Mouse (Mus musculus): ENCODE results near the gene Llgl1. TPM values are rescaled to one million over a fixed set of nuclear protein-coding genes. Genes with fewer than 3 reads are reported as not detected.

Gene Llgl1
- total and polyA plus RNA-seq, 2 experiments from 2014 or later, result 25.8 to 46.8 TPM

DNA sequence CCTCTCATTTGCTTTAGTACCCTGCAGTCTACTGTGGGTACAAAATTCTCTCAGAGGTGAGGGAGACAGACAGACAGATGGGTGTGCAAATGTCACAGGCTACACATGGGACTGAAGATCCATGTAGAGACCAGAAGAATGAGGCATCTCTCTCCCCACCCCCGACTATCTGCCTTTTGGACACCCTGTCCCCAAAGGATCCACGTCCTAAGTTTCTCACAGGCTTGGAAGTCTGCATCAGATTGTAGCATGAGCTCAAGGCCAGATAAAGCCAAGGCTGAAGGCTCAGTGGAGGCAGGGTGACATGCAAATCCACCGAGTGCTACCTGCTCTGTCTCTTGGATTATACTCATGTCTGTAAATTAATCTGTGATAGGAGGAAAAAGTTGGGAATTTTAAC is 37.0 kb downstream of the Llgl1 start:
- no peaks in the 10 kb centered on the region for H3K27me3 ChIP-seq (ENCODE audit: insufficient read depth, low read length)
- H3K4me3 ChIP-seq (ENCODE audit: low read depth, low read length), result no peak overlapping the region
- no peak for TF ChIP-seq CTCF (IDR thresholded peaks at IDR 0.05)
- H3K4me1 ChIP-seq (ENCODE audit: insufficient read depth, low read length), result no peaks in the 10 kb centered on the region
- no peak overlapping the region for H3K4me2 ChIP-seq (ENCODE audit: low read depth, low read length, poor library complexity, severe bottlenecking)
- H3K36me3 ChIP-seq (ENCODE audit: insufficient read depth, low read length), result peaks cover 16% of the 10 kb centered on the region
- no peaks in the 10 kb centered on the region for H3K9me3 ChIP-seq (ENCODE audit: low read length)
- H3K27ac ChIP-seq (ENCODE audit: low read depth, low read length), result no peak overlapping the region
- no peak overlapping the region for H3K9ac ChIP-seq (replicated peaks; ENCODE audit: low read length, poor library complexity, severe bottlenecking)
- ATAC-seq (ENCODE audit: low FRiP score) (no peak), DNase-seq (ENCODE audit: low spot score) (no peak)
- 95% methylated on average over 3 of the region's 3 CpGs for WGBS

DNA sequence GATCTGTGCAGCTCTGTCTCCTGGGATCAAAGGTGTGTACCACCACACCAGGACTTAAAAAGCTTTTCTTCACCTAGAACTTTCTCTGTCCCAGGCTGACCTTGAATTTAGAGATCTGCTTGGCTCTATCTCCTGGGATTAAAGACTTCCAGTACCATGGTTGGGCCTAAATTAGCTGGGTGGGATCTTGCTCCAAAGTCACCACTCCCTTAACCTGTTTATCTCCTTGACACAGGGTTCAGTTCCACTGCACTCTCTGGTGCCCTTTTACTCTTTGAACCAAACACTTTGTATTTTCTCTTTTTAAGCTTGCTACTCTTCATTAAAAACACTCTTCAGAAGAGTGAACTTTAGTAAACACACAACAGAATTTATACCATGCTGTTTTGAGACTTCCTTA is 37.9 kb downstream of the Llgl1 start:
- Histone ChIP-seq H3K27ac (ENCODE audit: low read depth, low read length) (no peak overlapping the region), H3K4me2 (ENCODE audit: low read depth, low read length, poor library complexity, severe bottlenecking) (no peak overlapping the region), H3K9me3 (ENCODE audit: low read length) (no peaks in the 10 kb centered on the region), H3K9ac (replicated peaks; ENCODE audit: low read length, poor library complexity, severe bottlenecking) (no peak overlapping the region), H3K27me3 (ENCODE audit: insufficient read depth, low read length) (no peaks in the 10 kb centered on the region), H3K4me3 (ENCODE audit: low read depth, low read length) (no peak overlapping the region), H3K4me1 (ENCODE audit: insufficient read depth, low read length) (no peaks in the 10 kb centered on the region), H3K36me3 (ENCODE audit: insufficient read depth, low read length) (peaks cover 15% of the 10 kb centered on the region)
- no peak for TF ChIP-seq CTCF (IDR thresholded peaks at IDR 0.05)
- ATAC-seq (ENCODE audit: low FRiP score) (no peak), DNase-seq (ENCODE audit: low spot score) (no peak)

GRCm38 (mm10) chr11:60740321-60740720 is 40.8 kb downstream of the Llgl1 start:
- H3K4me2 ChIP-seq (ENCODE audit: low read depth, low read length, poor library complexity, severe bottlenecking), result no peak overlapping the region
- no peaks in the 10 kb centered on the region for H3K27me3 ChIP-seq (ENCODE audit: insufficient read depth, low read length)
- no peak overlapping the region for H3K9ac ChIP-seq (replicated peaks; ENCODE audit: low read length, poor library complexity, severe bottlenecking)
- WGBS, result 77% methylated on average over 3 of the region's 3 CpGs
- H3K4me1 ChIP-seq (ENCODE audit: insufficient read depth, low read length), result no peaks in the 10 kb centered on the region
- TF ChIP-seq CTCF (IDR thresholded peaks at IDR 0.05), result no peak
- ATAC-seq (ENCODE audit: low FRiP score) (no peak), DNase-seq (ENCODE audit: low spot score) (no peak)
- H3K36me3 ChIP-seq (ENCODE audit: insufficient read depth, low read length), result peaks cover 28% of the 10 kb centered on the region
- H3K4me3 ChIP-seq (ENCODE audit: low read depth, low read length), result no peak overlapping the region
- H3K9me3 ChIP-seq (ENCODE audit: low read length), result no peaks in the 10 kb centered on the region
- H3K27ac ChIP-seq (ENCODE audit: low read depth, low read length), result no peak overlapping the region

DNA sequence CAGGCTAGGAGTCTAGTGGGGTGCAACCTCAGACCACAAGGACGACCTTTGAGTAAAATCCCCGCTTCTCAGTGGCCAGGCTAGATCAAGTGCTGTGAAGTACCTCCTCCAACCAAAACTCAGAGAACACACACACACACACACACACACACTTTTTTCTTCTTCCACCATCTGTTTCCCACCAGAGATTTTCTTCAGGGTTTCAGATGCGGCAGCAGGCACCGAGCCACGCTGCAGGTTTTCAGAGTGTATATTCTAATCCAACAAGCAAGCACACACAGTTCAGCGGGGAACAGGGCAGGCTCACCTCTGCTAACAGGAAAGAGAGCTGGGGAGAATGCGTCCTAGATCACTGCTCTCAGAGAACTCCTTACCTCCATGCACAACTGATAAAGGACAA is 56.0 kb downstream of the Llgl1 start:
- Histone ChIP-seq H3K4me2 (ENCODE audit: low read depth, low read length, poor library complexity, severe bottlenecking) (no peak overlapping the region), H3K4me3 (ENCODE audit: low read depth, low read length) (no peak overlapping the region), H3K27ac (ENCODE audit: low read depth, low read length) (no peak overlapping the region), H3K9ac (replicated peaks; ENCODE audit: low read length, poor library complexity, severe bottlenecking) (no peak overlapping the region), H3K9me3 (ENCODE audit: low read length) (no peaks in the 10 kb centered on the region), H3K36me3 (ENCODE audit: insufficient read depth, low read length) (peaks cover 39% of the 10 kb centered on the region; the same call in 1 of the 2 replicates), H3K4me1 (ENCODE audit: insufficient read depth, low read length) (no peaks in the 10 kb centered on the region), H3K27me3 (ENCODE audit: insufficient read depth, low read length) (no peaks in the 10 kb centered on the region)
- no peak for ATAC-seq (ENCODE audit: low FRiP score)
- no peak for TF ChIP-seq CTCF (IDR thresholded peaks at IDR 0.05)
- DNase-seq (ENCODE audit: low spot score), result no peak
- 95% methylated on average over 7 of the region's 7 CpGs for WGBS

- no peak for TF ChIP-seq CTCF (IDR thresholded peaks at IDR 0.05)
- no peaks in the 10 kb centered on the region for H3K27me3 ChIP-seq (ENCODE audit: insufficient read depth, low read length)
- WGBS, result 90% methylated on average over 3 of the region's 3 CpGs
These were observed 62.2 kb downstream of the Llgl1 start for GRCm38 (mm10) chr11:60761681-60762080.

More at GRCm38 (mm10) chr11:60761681-60762080, 62.2 kb downstream of the Llgl1 start:
- no peak for ATAC-seq (ENCODE audit: low FRiP score)
- H3K36me3 ChIP-seq (ENCODE audit: insufficient read depth, low read length), result peaks cover 8% of the 10 kb centered on the region; the same call in 1 of the 2 replicates
- H3K4me2 ChIP-seq (ENCODE audit: low read depth, low read length, poor library complexity, severe bottlenecking), result no peak overlapping the region
- no peak overlapping the region for H3K4me3 ChIP-seq (ENCODE audit: low read depth, low read length)
- no peak for DNase-seq (ENCODE audit: low spot score)
- H3K4me1 ChIP-seq (ENCODE audit: insufficient read depth, low read length), result no peaks in the 10 kb centered on the region
- no peak overlapping the region for H3K27ac ChIP-seq (ENCODE audit: low read depth, low read length)
- H3K9ac ChIP-seq (replicated peaks; ENCODE audit: low read length, poor library complexity, severe bottlenecking), result no peak overlapping the region
- H3K9me3 ChIP-seq (ENCODE audit: low read length), result no peaks in the 10 kb centered on the region

Small RNAs within 50 kb of the gene (microRNA-seq; reads per million reads assigned to microRNA genes)
- 2.3 reads per million for gene Mir5100 (ENCODE audit: borderline number of aligned reads)

Other genes with a start within 250 kb of the Llgl1 start
- gene Drg2, start 245.1 kb upstream of the Llgl1 start, total RNA-seq (2014; rRNA removed), result 88.6 and 92.6 TPM in 2 replicates
- gene Drg2, start 245.1 kb upstream of the Llgl1 start, polyA plus RNA-seq (2015; fragmentation: Nextera tagmentation; extraction: Ambion mirVana), result 83.1 and 87.8 TPM in 2 replicates
- 0.14 and 0.22 TPM in 2 replicates for gene Myo15, start 230.4 kb upstream of the Llgl1 start, total RNA-seq (2014; rRNA removed)
- gene Myo15, start 230.4 kb upstream of the Llgl1 start, polyA plus RNA-seq (2015; fragmentation: Nextera tagmentation; extraction: Ambion mirVana), result 0.23 and 0.52 TPM in 2 replicates
- 32.0 and 34.0 TPM in 2 replicates for gene Alkbh5, start 163.3 kb upstream of the Llgl1 start, total RNA-seq (2014; rRNA removed)
- gene Alkbh5, start 163.3 kb upstream of the Llgl1 start, polyA plus RNA-seq (2015; fragmentation: Nextera tagmentation; extraction: Ambion mirVana), result 18.4 and 23.1 TPM in 2 replicates
- gene Flii, start 27.5 kb downstream of the Llgl1 start, total RNA-seq (2014; rRNA removed), result 64.9 and 92.7 TPM in 2 replicates
- gene Flii, start 27.5 kb downstream of the Llgl1 start, polyA plus RNA-seq (2015; fragmentation: Nextera tagmentation; extraction: Ambion mirVana), result 42.7 and 46.0 TPM in 2 replicates
- gene Mief2, start 28.7 kb downstream of the Llgl1 start, total RNA-seq (2014; rRNA removed), result 36.6 and 37.9 TPM in 2 replicates
- 24.0 and 25.3 TPM in 2 replicates for gene Mief2, start 28.7 kb downstream of the Llgl1 start, polyA plus RNA-seq (2015; fragmentation: Nextera tagmentation; extraction: Ambion mirVana)
- 8.1 and 10.9 TPM in 2 replicates for gene Top3a, start 77.6 kb downstream of the Llgl1 start, total RNA-seq (2014; rRNA removed)
- gene Top3a, start 77.6 kb downstream of the Llgl1 start, polyA plus RNA-seq (2015; fragmentation: Nextera tagmentation; extraction: Ambion mirVana), result 3.6 and 4.1 TPM in 2 replicates
- 14.2 and 18.1 TPM in 2 replicates for gene Smcr8, start 77.8 kb downstream of the Llgl1 start, total RNA-seq (2014; rRNA removed)
- 3.6 and 4.0 TPM in 2 replicates for gene Smcr8, start 77.8 kb downstream of the Llgl1 start, polyA plus RNA-seq (2015; fragmentation: Nextera tagmentation; extraction: Ambion mirVana)
- 5.6 and 6.5 TPM in 2 replicates for gene Shmt1, start 112.0 kb downstream of the Llgl1 start, total RNA-seq (2014; rRNA removed)
- gene Shmt1, start 112.0 kb downstream of the Llgl1 start, polyA plus RNA-seq (2015; fragmentation: Nextera tagmentation; extraction: Ambion mirVana), result 3.1 and 3.7 TPM in 2 replicates
- gene Dhrs7b, start 130.9 kb downstream of the Llgl1 start, total RNA-seq (2014; rRNA removed), result 22.3 and 24.3 TPM in 2 replicates
- 33.2 and 34.5 TPM in 2 replicates for gene Dhrs7b, start 130.9 kb downstream of the Llgl1 start, polyA plus RNA-seq (2015; fragmentation: Nextera tagmentation; extraction: Ambion mirVana)
- gene Tmem11, start 179.5 kb downstream of the Llgl1 start, total RNA-seq (2014; rRNA removed), result 47.1 and 53.4 TPM in 2 replicates
- 52.0 and 55.5 TPM in 2 replicates for gene Tmem11, start 179.5 kb downstream of the Llgl1 start, polyA plus RNA-seq (2015; fragmentation: Nextera tagmentation; extraction: Ambion mirVana)
- gene Natd1, start 215.0 kb downstream of the Llgl1 start, total RNA-seq (2014; rRNA removed), result 28.7 and 33.5 TPM in 2 replicates
- 14.5 and 15.9 TPM in 2 replicates for gene Natd1, start 215.0 kb downstream of the Llgl1 start, polyA plus RNA-seq (2015; fragmentation: Nextera tagmentation; extraction: Ambion mirVana)
- gene Map2k3, start 232.3 kb downstream of the Llgl1 start, total RNA-seq (2014; rRNA removed), result 10.1 and 23.1 TPM in 2 replicates
- gene Map2k3, start 232.3 kb downstream of the Llgl1 start, polyA plus RNA-seq (2015; fragmentation: Nextera tagmentation; extraction: Ambion mirVana), result 22.9 and 23.4 TPM in 2 replicates

All from midbrain, postnatal 0 days (tissue).